Mouse (Mus musculus) layer of hippocampus, adult 9-10 months (tissue): ENCODE data around the gene Jchain.

ENCODE experiments used
- DNase-seq: peaks from one replicate; pipeline ENCODE4 v3.0.0; 2022; ENCODE audit warnings: low spot score

Gene Jchain

GRCm38 (mm10) chr5:88530908-88531307 lies 3.2 kb upstream of the Jchain start:
- DNase-seq: no peak

- DNase-seq: no peak
These were observed 8.5 kb downstream of the Jchain start for GRCm38 (mm10) chr5:88519232-88519631.

GRCm38 (mm10) chr5:88508990-88509389 lies 18.7 kb downstream of the Jchain start:
- DNase-seq: no peak

- no peak for DNase-seq
These were observed 19.1 kb downstream of the Jchain start for GRCm38 (mm10) chr5:88508555-88508954.

DNA sequence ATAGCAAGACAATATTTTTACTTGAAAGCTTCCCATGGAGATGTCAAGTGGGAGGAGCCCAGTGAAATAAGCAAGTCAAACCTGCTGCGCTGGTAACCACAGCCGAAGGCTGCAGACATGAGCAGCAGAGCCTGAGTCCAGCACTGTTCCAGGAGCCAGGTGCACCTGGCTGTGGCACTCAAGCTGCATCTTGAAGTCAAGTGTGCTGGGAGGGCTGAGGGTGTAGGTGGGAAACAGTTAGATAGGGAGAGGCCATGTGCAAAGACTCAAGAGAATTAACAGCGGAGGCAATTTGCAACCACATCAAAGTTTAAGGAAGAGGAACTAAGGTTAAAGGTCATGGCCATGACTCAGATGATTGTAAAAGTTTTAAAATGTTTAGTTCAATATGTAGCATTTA lies 27.9 kb downstream of the Jchain start:
- no peak for DNase-seq

GRCm38 (mm10) chr5:88491111-88491510 lies 36.6 kb downstream of the Jchain start:
- no peak for DNase-seq

- no peak for DNase-seq
These were observed 38.7 kb downstream of the Jchain start for GRCm38 (mm10) chr5:88489004-88489403.

- no peak for DNase-seq
These were observed 40.0 kb downstream of the Jchain start, which contains the start of gene Enam for GRCm38 (mm10) chr5:88487675-88488074. Gene Enam (plus strand): TSS chr5:88487975.
